Mouse (Mus musculus): ENCODE results near the gene Gm16506.
"Not testable (repeated sequence)": the region's sequence is repeated elsewhere in the genome, so short reads cannot be mapped to it uniquely, and the experiment has no call there.

Gm16506 gene

DNA sequence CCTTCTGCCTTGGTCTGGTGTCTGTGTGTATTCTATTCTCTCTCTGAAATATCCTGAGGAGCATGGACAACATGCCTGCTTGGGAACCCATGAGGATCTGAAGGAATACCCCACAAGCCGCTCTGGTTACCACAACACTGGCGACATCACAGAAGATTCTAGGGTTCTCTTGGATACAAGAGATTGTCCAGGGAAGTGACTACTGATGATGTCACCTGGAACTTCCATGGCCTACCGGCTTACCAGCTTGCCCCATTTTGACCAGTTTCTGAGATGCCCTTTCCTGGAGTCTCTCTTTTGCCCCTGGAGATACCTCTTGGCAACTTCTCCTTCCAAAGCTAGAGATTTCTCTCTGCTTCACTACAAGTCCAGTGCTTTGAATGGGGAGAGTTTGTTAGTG, at the start of gene Gm16506:
Gene Gm16506, minus strand, starts transcription at position 101 of the 400 bp plus-strand sequence.
- DNase-seq (ENCODE audit: low spot score), result not testable (repeated sequence)

DNA sequence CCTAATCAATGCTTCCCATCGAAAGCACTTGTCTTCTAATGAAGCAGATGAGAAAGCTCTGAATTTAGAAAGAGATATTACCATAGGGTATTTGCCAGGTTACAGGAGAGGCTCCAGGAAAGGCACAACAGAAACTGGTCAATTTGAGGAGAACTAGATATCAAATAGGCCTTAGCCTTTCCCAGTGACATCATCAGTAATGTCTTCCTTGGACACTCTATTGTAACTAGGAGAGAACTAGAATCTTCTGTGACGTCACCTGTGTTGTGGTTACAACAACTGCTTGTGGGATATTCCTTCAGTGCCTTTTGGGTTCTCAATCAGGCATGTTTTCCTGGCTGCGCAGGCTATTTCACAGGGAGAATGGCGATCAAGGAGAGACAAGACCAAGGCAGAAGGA, 20.3 kb upstream of the Gm16506 start, which contains the start of gene Gm6526:
Gene Gm6526, plus strand, starts transcription at position 301 of the 400 bp plus-strand sequence.
- not testable (repeated sequence) for DNase-seq (ENCODE audit: low spot score)

DNA sequence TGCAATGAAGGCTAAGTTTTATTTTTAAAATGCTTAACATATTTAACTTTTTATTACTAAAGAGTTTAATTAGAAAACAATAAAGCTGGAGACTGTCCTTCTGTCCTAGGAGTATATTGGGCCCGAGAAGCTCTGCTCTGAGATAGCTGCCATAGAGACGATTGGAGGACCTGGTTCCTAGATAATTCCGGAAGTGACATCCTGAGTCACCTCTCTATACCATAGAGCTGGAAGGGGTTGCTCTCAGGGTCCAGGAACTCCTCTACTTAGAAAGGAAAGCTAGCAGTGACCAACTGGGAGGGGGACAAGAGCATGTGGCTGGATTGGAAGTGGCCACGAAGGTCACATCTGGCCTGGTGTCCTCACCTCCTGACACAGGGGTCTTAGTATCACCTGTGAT, 29.7 kb downstream of the Gm16506 start, which contains the start of gene Gm7324:
Gene Gm7324, plus strand, starts transcription at position 208 of the 400 bp plus-strand sequence.
- DNase-seq (ENCODE audit: low spot score), result not testable (repeated sequence)

DNA sequence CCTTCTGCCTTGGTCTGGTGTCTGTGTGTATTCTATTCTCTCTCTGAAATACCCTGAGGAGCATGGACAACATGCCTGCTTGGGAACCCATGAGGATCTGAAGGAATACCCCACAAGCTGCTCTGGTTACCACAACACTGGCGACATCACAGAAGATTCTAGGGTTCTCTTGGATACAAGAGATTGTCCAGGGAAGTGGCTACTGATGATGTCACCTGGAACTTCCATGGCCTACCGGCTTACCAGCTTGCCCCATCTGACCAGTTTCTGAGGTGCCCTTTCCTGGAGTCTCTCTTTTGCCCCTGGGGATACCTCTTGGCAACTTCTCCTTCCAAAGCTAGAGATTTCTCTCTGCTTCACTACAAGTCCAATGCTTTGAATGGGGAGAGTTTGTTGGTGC, 50.2 kb downstream of the Gm16506 start, which contains the start of gene Gm8165:
Gene Gm8165, minus strand, starts transcription at position 101 of the 400 bp plus-strand sequence.
- DNase-seq (ENCODE audit: low spot score), result not testable (repeated sequence)

Measured in ovary, postnatal 10 days (tissue).